In the genomic region with DNA sequence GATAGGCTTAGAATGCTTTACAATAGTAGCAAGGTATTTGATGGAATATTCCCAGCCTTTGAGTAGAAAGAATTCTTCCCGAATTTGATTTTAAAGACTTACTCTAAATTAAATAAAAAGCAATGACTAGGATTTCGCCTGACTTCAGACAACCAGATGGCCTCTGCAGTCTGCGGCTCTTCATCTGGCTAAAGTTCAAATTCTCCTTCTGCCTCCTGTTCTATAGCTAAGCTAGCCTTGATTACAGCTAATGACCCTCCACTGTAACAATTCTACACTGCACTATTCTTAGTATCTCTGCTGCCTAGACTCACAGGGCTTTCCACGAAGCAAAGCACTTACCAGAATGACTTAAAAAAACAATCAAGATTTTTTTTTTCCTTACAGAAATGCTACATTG, we compare ENCODE assay signal across 17 mouse cellular contexts.
DNase-seq lines count a peak whose midpoint lies in the region; ATAC-seq and TF ChIP-seq lines count a peak whose summit lies in the region.
"Had no signal": no experiment of that assay in that cellular context is flagged by ENCODE, and none has a peak within 500 bp of the region (broad histone marks: within the 10 kb centered on the region; RNA-seq: fewer than 3 reads in every experiment).

No protein-coding gene starts in this region.

- ATAC-seq in forebrain, embryonic 14.5 days, result peak; percentile 76
- ATAC-seq in forebrain, embryonic 12.5 days (ENCODE audit: low FRiP score), result no peak
- ATAC-seq: lung, postnatal 0 days had no signal

- no peaks in the 10 kb centered on the region for H3K36me3 ChIP-seq in forebrain, embryonic 14.5 days (ENCODE audit: control insufficient read depth, insufficient read depth, low read length)
- no peaks in the 10 kb centered on the region for H3K36me3 ChIP-seq in forebrain, embryonic 12.5 days (replicated peaks)
- H3K36me3 ChIP-seq: heart, embryonic 12.5 days; limb, embryonic 13.5 days had no signal

- H3K4me3 ChIP-seq in forebrain, embryonic 14.5 days (ENCODE audit: low read depth, low read length), result no peak overlapping the region
- H3K4me3 ChIP-seq in forebrain, embryonic 12.5 days (replicated peaks), result no peak overlapping the region
- H3K4me3 ChIP-seq in left cerebral cortex, adult 2 months, result no peak overlapping the region
- H3K4me3 ChIP-seq: erythroblast, embryonic 14.5 days; heart, embryonic 12.5 days; limb, embryonic 13.5 days had no signal

- no peak for TF ChIP-seq CTCF in left cerebral cortex, adult 2 months (IDR thresholded peaks at IDR 0.05)

- H3K4me2 ChIP-seq in forebrain, embryonic 14.5 days (ENCODE audit: low read length), result no peak overlapping the region
- no peak overlapping the region for H3K4me2 ChIP-seq in forebrain, embryonic 12.5 days
- H3K4me2 ChIP-seq: heart, embryonic 12.5 days; limb, embryonic 13.5 days had no signal

- peak; percentile 63 for DNase-seq in forebrain, embryonic 14.5 days (ENCODE audit: low spot score)
- DNase-seq in left cerebral cortex, adult 2 months (ENCODE audit: extremely low spot score in 1 of 2, low spot score in 2 of 2), result no peak
- no peak for DNase-seq in left cerebral cortex, adult 11 months (ENCODE audit: low spot score)
- peak; percentile 95 for DNase-seq in cerebellum, adult 9-10 months
- peak; percentile 36 for DNase-seq in layer of hippocampus, adult 9-11 months
- DNase-seq in testis, postnatal 14 days (ENCODE audit: low spot score), result no peak
- DNase-seq in adrenal gland, adult 18-20 months (ENCODE audit: low spot score in 2 of 2), result no peak
- DNase-seq: adrenal gland, postnatal 25 days; kidney, adult 2 months; kidney, postnatal 14 days; midbrain, embryonic 14.5 days had no signal

- no peaks in the 10 kb centered on the region for H3K9me3 ChIP-seq in forebrain, embryonic 14.5 days (replicated peaks; ENCODE audit: control insufficient read depth, low read length)
- no peaks in the 10 kb centered on the region for H3K9me3 ChIP-seq in forebrain, embryonic 12.5 days
- H3K9me3 ChIP-seq: heart, embryonic 12.5 days; limb, embryonic 13.5 days had no signal

- 65% methylated on average over 4 of the region's 4 CpGs for WGBS in forebrain, embryonic 14.5 days
- WGBS in forebrain, embryonic 12.5 days, result 89% methylated on average over 4 of the region's 4 CpGs

- intact Hi-C loops in left cerebral cortex, adult 2 months (cut with DNase I), result no loop called here

- no peaks in the 10 kb centered on the region for H3K4me1 ChIP-seq in forebrain, embryonic 14.5 days (ENCODE audit: control insufficient read depth, insufficient read depth, low read length)
- H3K4me1 ChIP-seq in forebrain, embryonic 12.5 days, result no peaks in the 10 kb centered on the region
- H3K4me1 ChIP-seq: heart, embryonic 12.5 days; limb, embryonic 13.5 days had no signal

- no peaks in the 10 kb centered on the region for H3K27me3 ChIP-seq in forebrain, embryonic 14.5 days (replicated peaks; ENCODE audit: control insufficient read depth, insufficient read depth, low read length)
- no peaks in the 10 kb centered on the region for H3K27me3 ChIP-seq in forebrain, embryonic 12.5 days
- H3K27me3 ChIP-seq: heart, embryonic 12.5 days; limb, embryonic 13.5 days had no signal

- H3K27ac ChIP-seq in forebrain, embryonic 14.5 days (ENCODE audit: low read depth, low read length), result no peak overlapping the region
- no peak overlapping the region for H3K27ac ChIP-seq in forebrain, embryonic 12.5 days
- peak overlapping the region; percentile 3 for H3K27ac ChIP-seq in left cerebral cortex, adult 2 months
- H3K27ac ChIP-seq: limb, embryonic 13.5 days; liver, embryonic 14.5 days had no signal

- H3K9ac ChIP-seq in forebrain, embryonic 14.5 days (ENCODE audit: low read length), result no peak overlapping the region
- H3K9ac ChIP-seq in forebrain, embryonic 12.5 days, result no peak overlapping the region
- H3K9ac ChIP-seq: heart, embryonic 12.5 days; limb, embryonic 13.5 days; liver, embryonic 14.5 days had no signal

Comparison
In these comparisons a context has a peak if more than half of its experiments do, and no peak if none do; other contexts are left out.
1. DNase-seq: peak in forebrain, embryonic 14.5 days (single experiment), cerebellum, adult 9-10 months (single experiment) and layer of hippocampus, adult 9-11 months (single experiment); none in left cerebral cortex, adult 2 months (0 of 2), left cerebral cortex, adult 11 months (single experiment), testis, postnatal 14 days (single experiment) and adrenal gland, adult 18-20 months (0 of 2).